Comparison of ENCODE assay signal across 8 mouse cellular contexts in genomic region chr4:134186268-134186667, GRCm38 (mm10). TPM values are rescaled to one million over a fixed set of nuclear protein-coding genes. Genes with fewer than 3 reads are reported as not detected.
DNase-seq lines count a peak whose midpoint lies in the region; ATAC-seq and TF ChIP-seq lines count a peak whose summit lies in the region.

No protein-coding gene starts in this region.

- peaks cover 22% of the 10 kb centered on the region for H3K4me1 ChIP-seq in heart, embryonic 15.5 days (replicated peaks)
- H3K4me1 ChIP-seq in ES-E14 (ENCODE audit: control insufficient read depth in 2 of 2, insufficient read depth in 2 of 2, low read length in 2 of 2, poor library complexity in 1 of 2), result no peaks in the 10 kb centered on the region
- peaks cover 15% of the 10 kb centered on the region for H3K4me1 ChIP-seq in forebrain, embryonic 15.5 days
- peaks cover 25% of the 10 kb centered on the region for H3K4me1 ChIP-seq in liver, postnatal 0 days (ENCODE audit: insufficient read depth)

- peak overlapping the region; percentile 92 for H3K4me3 ChIP-seq in heart, embryonic 15.5 days
- H3K4me3 ChIP-seq in ES-E14 (ENCODE audit: insufficient read depth in 1 of 2, low read depth in 1 of 2, low read length in 2 of 2, poor library complexity in 1 of 2, severe bottlenecking in 1 of 2), result peak overlapping the region; percentile 78 to 79
- peak overlapping the region; percentile 79 for H3K4me3 ChIP-seq in forebrain, embryonic 15.5 days
- H3K4me3 ChIP-seq in liver, postnatal 0 days (ENCODE audit: low read depth, low read length), result peak overlapping the region; percentile 98

- no peak for DNase-seq in heart, postnatal 14 days
- DNase-seq in ES-E14 (ENCODE audit: low read depth, low spot score) (no peak), MN1 (ENCODE audit: low spot score) (no peak)
- no peak for DNase-seq in liver, postnatal 0 days
- DNase-seq in adrenal gland, postnatal 4 days (ENCODE audit: low spot score in 2 of 2), result no peak
- DNase-seq in layer of hippocampus, postnatal 25 days (ENCODE audit: extremely low spot score in 1 of 2, low spot score in 1 of 2), result no peak

- H3K9ac ChIP-seq in heart, embryonic 15.5 days, result peak overlapping the region; percentile 91
- H3K9ac ChIP-seq in ES-E14 (ENCODE audit: insufficient read depth, low read depth, low read length, poor library complexity, severe bottlenecking), result peak overlapping the region; percentile 84
- H3K9ac ChIP-seq in forebrain, embryonic 15.5 days (replicated peaks), result peak overlapping the region; percentile 75
- H3K9ac ChIP-seq in liver, postnatal 0 days (replicated peaks), result peak overlapping the region; percentile 97

- in situ Hi-C loops in ES-E14 (cut with MboI; ENCODE audit: low sequenced_read_pairs in 2 of 2, unreplicated experiment in 2 of 2), result no loop called here

- no peak for ATAC-seq in heart, embryonic 15.5 days (replicated peaks; ENCODE audit: insufficient number of reproducible peaks, insufficient read depth, low FRiP score, low read depth)
- ATAC-seq in forebrain, embryonic 15.5 days (replicated peaks), result no peak; the same call in 1 of the 2 replicates
- ATAC-seq in liver, postnatal 0 days, result no peak

- peak overlapping the region; percentile 91 for H3K27ac ChIP-seq in heart, embryonic 15.5 days
- 0 out of 2 replicates have a peak overlapping the region, but pooled peaks have one; percentile 67 for H3K27ac ChIP-seq in ES-E14 (ENCODE audit: insufficient read depth, low read depth, low read length, poor library complexity, severe bottlenecking)
- H3K27ac ChIP-seq in forebrain, embryonic 15.5 days (replicated peaks), result peak overlapping the region; percentile 78
- H3K27ac ChIP-seq in liver, postnatal 0 days (ENCODE audit: low read depth), result peak overlapping the region; percentile 88

- H3K4me2 ChIP-seq in heart, embryonic 15.5 days, result peak overlapping the region; percentile 95
- peak overlapping the region; percentile 80 for H3K4me2 ChIP-seq in forebrain, embryonic 15.5 days (replicated peaks)
- H3K4me2 ChIP-seq in liver, postnatal 0 days (ENCODE audit: low read depth, low read length), result peak overlapping the region; percentile 98

- H3K27me3 ChIP-seq in heart, embryonic 15.5 days, result no peaks in the 10 kb centered on the region
- no peaks in the 10 kb centered on the region for H3K27me3 ChIP-seq in forebrain, embryonic 15.5 days
- no peaks in the 10 kb centered on the region for H3K27me3 ChIP-seq in liver, postnatal 0 days (ENCODE audit: insufficient read depth, low read length)

- WGBS in heart, embryonic 15.5 days, result under 1% methylated on average over 22 of the region's 22 CpGs
- WGBS in forebrain, embryonic 15.5 days, result under 1% methylated on average over 22 of the region's 22 CpGs
- under 1% methylated on average over 22 of the region's 22 CpGs for WGBS in liver, postnatal 0 days (ENCODE audit: insufficient replicate concordance)

- intact Hi-C loops in heart, postnatal 14 days (cut with DNase I), result loop anchor here (2.0 to 5.0 kb wide), 3 partner anchors 61 to 101 kb away; partner anchors contain the start of genes Gm30191 and Pdik1l

- no peak for TF ChIP-seq CTCF in liver, postnatal 0 days (IDR thresholded peaks at IDR 0.05; ENCODE audit: low read depth)

- H3K9me3 ChIP-seq in heart, embryonic 15.5 days (replicated peaks), result no peaks in the 10 kb centered on the region
- no peaks in the 10 kb centered on the region for H3K9me3 ChIP-seq in ES-E14 (ENCODE audit: control insufficient read depth, insufficient read depth, low read depth, low read length)
- no peaks in the 10 kb centered on the region for H3K9me3 ChIP-seq in forebrain, embryonic 15.5 days
- no peaks in the 10 kb centered on the region for H3K9me3 ChIP-seq in liver, postnatal 0 days (ENCODE audit: low read length)

- no peak for TF ChIP-seq EP300 in liver, postnatal 0 days (IDR thresholded peaks at IDR 0.05; ENCODE audit: low read depth)

- H3K36me3 ChIP-seq in heart, embryonic 15.5 days, result no peaks in the 10 kb centered on the region
- H3K36me3 ChIP-seq in ES-E14 (ENCODE audit: control insufficient read depth, insufficient read depth, low read length, poor library complexity, severe bottlenecking), result no peaks in the 10 kb centered on the region; the same call in 1 of the 2 replicates
- H3K36me3 ChIP-seq in forebrain, embryonic 15.5 days, result no peaks in the 10 kb centered on the region
- H3K36me3 ChIP-seq in liver, postnatal 0 days (replicated peaks; ENCODE audit: insufficient read depth, low read length), result 0 out of 2 replicates have a peak, but pooled peaks cover 4% of the 10 kb centered on the region

TF ChIP-seq in ES-E14, 5 proteins besides CTCF, POLR2A, EP300 and RAD21:
- no peak for TF ChIP-seq MAFK (IDR thresholded peaks at IDR 0.05; ENCODE audit: insufficient read depth, low read depth, low read length)
TF ChIP-seq in ES-E14: peak in this region for 0.

RNA-seq across cellular contexts. Expression of gene Cep85, which starts 0.6 kb away (rescaled TPM):
- 38.2 and 42.0 TPM in 2 replicates for polyA plus RNA-seq in heart, embryonic 15.5 days (2015; fragmentation: Nextera tagmentation; extraction: Ambion mirVana)
- 10 to 100 TPM; 31.5 to 33.7 TPM for total RNA-seq in heart, postnatal 14 days (2021)
- 53.5 and 67.5 TPM in 2 replicates for total RNA-seq in ES-E14 (2012; rRNA removed)
- 19.9 and 20.5 TPM in 2 replicates for polyA plus RNA-seq in forebrain, embryonic 15.5 days (2015; fragmentation: Nextera tagmentation; extraction: Ambion mirVana)
- 65.6 and 98.1 TPM in 2 replicates for polyA plus RNA-seq in liver, postnatal 0 days (2015; fragmentation: Nextera tagmentation; extraction: Ambion mirVana)
- total RNA-seq in adrenal gland, postnatal 4 days (2021), result 10 to 100 TPM; 26.1 to 26.6 TPM
- 10 to 100 TPM; 11.9 to 13.9 TPM for total RNA-seq in layer of hippocampus, postnatal 25 days (2021)

RNA-seq across cellular contexts. Expression of gene Gm7534, which starts 16.5 kb away (rescaled TPM):
- polyA plus RNA-seq in heart, embryonic 15.5 days (2015; fragmentation: Nextera tagmentation; extraction: Ambion mirVana), result not detected in 2 replicates
- total RNA-seq in heart, postnatal 14 days (2021), result not detected
- not detected in 2 replicates for total RNA-seq in ES-E14 (2012; rRNA removed)
- not detected in 2 replicates for polyA plus RNA-seq in forebrain, embryonic 15.5 days (2015; fragmentation: Nextera tagmentation; extraction: Ambion mirVana)
- not detected in 2 replicates for polyA plus RNA-seq in liver, postnatal 0 days (2015; fragmentation: Nextera tagmentation; extraction: Ambion mirVana)
- not detected for total RNA-seq in adrenal gland, postnatal 4 days (2021)
- total RNA-seq in layer of hippocampus, postnatal 25 days (2021), result not detected

RNA-seq across cellular contexts. Expression of gene Catsper4, which starts 40.9 kb away (rescaled TPM):
- polyA plus RNA-seq in heart, embryonic 15.5 days (2015; fragmentation: Nextera tagmentation; extraction: Ambion mirVana), result 0.09 TPM in 1 of 2 replicates, not detected in the other
- not detected for total RNA-seq in heart, postnatal 14 days (2021)
- total RNA-seq in ES-E14 (2012; rRNA removed), result 0.32 TPM in 1 of 2 replicates, not detected in the other
- polyA plus RNA-seq in forebrain, embryonic 15.5 days (2015; fragmentation: Nextera tagmentation; extraction: Ambion mirVana), result not detected in 2 replicates
- not detected in 2 replicates for polyA plus RNA-seq in liver, postnatal 0 days (2015; fragmentation: Nextera tagmentation; extraction: Ambion mirVana)
- not detected for total RNA-seq in adrenal gland, postnatal 4 days (2021)
- not detected for total RNA-seq in layer of hippocampus, postnatal 25 days (2021)

RNA-seq across cellular contexts. Expression of gene Cnksr1, which starts 51.9 kb away (rescaled TPM):
- polyA plus RNA-seq in heart, embryonic 15.5 days (2015; fragmentation: Nextera tagmentation; extraction: Ambion mirVana), result 1.2 and 2.4 TPM in 2 replicates
- 1 to 10 TPM; 2.3 to 3.2 TPM for total RNA-seq in heart, postnatal 14 days (2021)
- total RNA-seq in ES-E14 (2012; rRNA removed), result 1.7 and 2.7 TPM in 2 replicates
- polyA plus RNA-seq in forebrain, embryonic 15.5 days (2015; fragmentation: Nextera tagmentation; extraction: Ambion mirVana), result 0.08 and 0.11 TPM in 2 replicates
- polyA plus RNA-seq in liver, postnatal 0 days (2015; fragmentation: Nextera tagmentation; extraction: Ambion mirVana), result 0.08 and 0.20 TPM in 2 replicates
- 1 to 10 TPM in 1 of 2 experiments, under 1 TPM in 1; 0.34 to 3.0 TPM for total RNA-seq in adrenal gland, postnatal 4 days (2021)
- total RNA-seq in layer of hippocampus, postnatal 25 days (2021), result under 1 TPM; 0.57 to 0.70 TPM

RNA-seq across cellular contexts. Expression of gene E130218I03Rik, which starts 57.2 kb away (rescaled TPM):
- 0.26 and 0.30 TPM in 2 replicates for polyA plus RNA-seq in heart, embryonic 15.5 days (2015; fragmentation: Nextera tagmentation; extraction: Ambion mirVana)
- total RNA-seq in heart, postnatal 14 days (2021), result not detected
- 1.3 and 1.6 TPM in 2 replicates for total RNA-seq in ES-E14 (2012; rRNA removed)
- 0.49 TPM in 1 of 2 replicates, not detected in the other for polyA plus RNA-seq in forebrain, embryonic 15.5 days (2015; fragmentation: Nextera tagmentation; extraction: Ambion mirVana)
- 0.23 and 0.33 TPM in 2 replicates for polyA plus RNA-seq in liver, postnatal 0 days (2015; fragmentation: Nextera tagmentation; extraction: Ambion mirVana)
- not detected for total RNA-seq in adrenal gland, postnatal 4 days (2021)
- total RNA-seq in layer of hippocampus, postnatal 25 days (2021), result not detected
